Mouse (Mus musculus) heart, adult 2 months (tissue): Measurements from ENCODE around the gene Rhobtb3.

Experiments
- CTCF ChIP-seq: fragments of 200-600 bp; IDR thresholded peaks from 2 replicates; pipeline ENCODE4 v1.8.1; 2022; ENCODE audit warnings: antibody characterized with exemption, mild to moderate bottlenecking, moderate library complexity
- EP300 ChIP-seq: fragments of 200-500 bp; IDR thresholded peaks from 2 replicates; pipeline ENCODE4 v1.6.1; 2011; ENCODE audit warnings: low read depth, low read length, control low read depth; ENCODE audit not compliant: insufficient read depth

GRCm38 (mm10) chr13:75938866-75939265, 4.9 kb downstream of the Rhobtb3 start:
- TF ChIP-seq CTCF (no peak), EP300 (no peak)
